Mouse (Mus musculus) kidney, embryonic 14.5 days (tissue): Measurements from ENCODE around the gene Gpc6. TPM values are rescaled to one million over a fixed set of nuclear protein-coding genes. Genes with fewer than 3 reads are reported as not detected.

Experiments
- ATAC-seq: fragments of 200-750 bp; cut with Nextera tagmentation; 2 replicates; pipeline ENCODE4 v1.8.0; 2017; ENCODE audit warnings: moderate number of reproducible peaks, mild to moderate bottlenecking, moderate TSS enrichment, moderate library complexity; ENCODE audit not compliant: low FRiP score, low TSS enrichment
- H3K27ac ChIP-seq: fragments of 300-500 bp; sonication (generic); 2 replicates; pipeline ENCODE4 v1.5.1; 2014; ENCODE audit warnings: low read depth, mild to moderate bottlenecking, low read length, moderate library complexity, mixed read lengths
- H3K27me3 ChIP-seq: fragments of 300-500 bp; sonication (generic); 2 replicates; pipeline ENCODE4 v1.6.1; 2014; ENCODE audit warnings: mild to moderate bottlenecking, low read length; ENCODE audit not compliant: control insufficient read depth, insufficient read depth
- H3K36me3 ChIP-seq: fragments of 300-500 bp; sonication (generic); 2 replicates; pipeline ENCODE4 v1.6.1; 2014; ENCODE audit warnings: low read length, mixed read lengths; ENCODE audit not compliant: control insufficient read depth, insufficient read depth
- H3K4me1 ChIP-seq: fragments of 300-500 bp; sonication (generic); 2 replicates; pipeline ENCODE4 v1.6.1; 2014; ENCODE audit warnings: low read length, mixed read lengths; ENCODE audit not compliant: control insufficient read depth, insufficient read depth
- H3K4me2 ChIP-seq: fragments of 300-500 bp; sonication (generic); replicated peaks from 2 replicates; pipeline ENCODE4 v1.6.1; 2014; ENCODE audit warnings: low read depth, mild to moderate bottlenecking, low read length
- H3K4me3 ChIP-seq: fragments of 300-500 bp; sonication (generic); 2 replicates; pipeline ENCODE4 v1.5.1; 2014; ENCODE audit warnings: mild to moderate bottlenecking, low read length
- H3K9ac ChIP-seq: fragments of 300-500 bp; sonication (generic); 2 replicates; pipeline ENCODE4 v1.6.1; 2014; ENCODE audit warnings: low read depth, mild to moderate bottlenecking, low read length, moderate library complexity
- H3K9me3 ChIP-seq: fragments of 300-500 bp; sonication (generic); 2 replicates; pipeline ENCODE4 v1.6.1; 2016; ENCODE audit warnings: low read length; ENCODE audit not compliant: control insufficient read depth
- WGBS: fragments of 180-500 bp; shearing (Covaris S2); extraction: QIAGEN DNeasy Blood & Tissue Kit; methylation state at CpG from one replicate; pipeline ENCODE4 v1.1.7; 2014; 5-methylcytosine and 5-hydroxymethylcytosine counted together
- polyA plus RNA-seq: library from polyadenylated mRNA; unstranded; fragments of >200 nt; fragmentation: Nextera tagmentation; extraction: Ambion mirVana; gene quantifications from 2 replicates; pipeline ENCODE4 v1.2.1, GENCODE M21; 2014

The Gpc6 gene
- polyA plus RNA-seq, 1 experiment from 2014 or later = 71.8 TPM

DNA sequence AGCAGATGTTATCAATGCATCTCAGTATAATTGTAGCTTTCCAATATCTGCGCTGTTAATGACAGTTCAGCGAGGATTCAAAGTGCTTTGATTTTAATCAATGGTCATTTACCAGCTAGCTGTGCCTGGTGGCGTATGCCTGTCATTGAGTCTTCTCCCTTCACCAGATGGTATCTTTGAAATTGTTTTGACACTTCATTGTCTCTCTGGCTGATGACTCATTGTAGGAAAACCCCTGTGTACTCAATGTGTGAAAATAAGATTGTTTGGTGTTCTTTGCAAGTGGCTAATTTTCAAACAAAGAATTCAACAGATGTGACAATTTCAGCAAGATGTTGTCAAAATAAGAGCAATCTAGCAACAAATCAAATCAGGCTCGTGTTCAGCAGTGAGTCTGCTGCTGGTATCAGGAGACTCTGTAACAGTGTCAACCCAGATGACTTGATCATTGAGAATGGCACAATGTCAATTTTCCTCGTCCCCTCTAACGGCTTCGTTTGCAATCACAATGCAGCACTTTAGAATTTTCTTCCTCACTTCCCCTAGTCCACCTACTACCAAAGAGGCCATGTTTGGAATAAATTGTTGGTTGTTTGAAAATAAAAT lies 631.7 kb downstream of the Gpc6 start:
- Histone ChIP-seq H3K27ac (no peak overlapping the region), H3K9me3 (no peaks in the 10 kb centered on the region), H3K4me1 (no peaks in the 10 kb centered on the region), H3K4me3 (no peak overlapping the region), H3K27me3 (no peaks in the 10 kb centered on the region), H3K36me3 (no peaks in the 10 kb centered on the region), H3K4me2 (no peak overlapping the region), H3K9ac (no peak overlapping the region)
- WGBS = 83% methylated on average over 7 of the region's 7 CpGs
- no peak for ATAC-seq

DNA sequence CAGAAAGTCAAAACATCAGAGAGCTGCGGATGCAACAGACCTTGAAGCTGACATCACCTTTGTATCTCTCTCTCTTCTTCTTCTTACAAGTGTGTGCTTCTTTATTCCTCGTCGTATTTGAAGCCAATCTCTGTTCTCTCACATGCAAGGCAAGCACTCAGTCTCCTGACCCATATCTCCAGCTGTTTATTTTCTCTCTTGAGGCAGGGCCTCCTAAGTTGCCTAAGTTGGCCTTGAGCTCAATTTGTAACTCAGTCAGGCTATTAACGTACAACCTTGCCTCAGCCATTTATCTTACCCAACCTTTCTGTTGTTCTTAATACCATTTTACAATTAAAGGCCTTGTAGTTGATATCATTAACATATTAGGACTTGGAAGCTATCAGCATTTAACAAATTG lies 637.0 kb downstream of the Gpc6 start:
- Histone ChIP-seq H3K27ac (no peak overlapping the region), H3K9ac (no peak overlapping the region), H3K9me3 (no peaks in the 10 kb centered on the region), H3K36me3 (no peaks in the 10 kb centered on the region), H3K27me3 (no peaks in the 10 kb centered on the region), H3K4me3 (no peak overlapping the region), H3K4me2 (no peak overlapping the region), H3K4me1 (no peaks in the 10 kb centered on the region)
- 86% methylated on average over 4 of the region's 4 CpGs for WGBS
- ATAC-seq = no peak

DNA sequence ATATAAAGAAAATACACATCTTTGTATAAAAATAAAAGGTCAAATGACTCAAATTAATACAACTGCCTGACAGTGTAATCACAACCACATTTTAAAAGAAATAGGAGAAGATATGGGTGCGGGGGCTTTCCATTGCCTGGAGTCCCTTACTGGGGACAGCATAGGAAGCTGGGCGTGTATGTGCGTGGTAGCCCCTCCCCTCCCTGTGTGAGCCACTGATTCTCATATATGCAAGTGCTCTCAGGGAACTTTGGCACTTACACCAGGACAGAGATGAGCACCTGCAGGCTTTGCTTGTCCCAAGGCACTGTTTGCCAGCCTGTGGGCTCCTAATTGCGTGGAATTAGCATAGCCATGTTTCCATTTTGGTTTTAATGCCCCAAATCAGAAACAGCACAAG lies 644.2 kb downstream of the Gpc6 start:
- no peak overlapping the region for H3K9ac ChIP-seq
- no peaks in the 10 kb centered on the region for H3K27me3 ChIP-seq
- no peaks in the 10 kb centered on the region for H3K4me1 ChIP-seq
- H3K27ac ChIP-seq = no peak overlapping the region
- H3K4me3 ChIP-seq = no peak overlapping the region
- no peak for ATAC-seq
- WGBS = 88% methylated on average over 4 of the region's 4 CpGs
- H3K36me3 ChIP-seq = no peaks in the 10 kb centered on the region
- H3K4me2 ChIP-seq = no peak overlapping the region
- no peaks in the 10 kb centered on the region for H3K9me3 ChIP-seq

DNA sequence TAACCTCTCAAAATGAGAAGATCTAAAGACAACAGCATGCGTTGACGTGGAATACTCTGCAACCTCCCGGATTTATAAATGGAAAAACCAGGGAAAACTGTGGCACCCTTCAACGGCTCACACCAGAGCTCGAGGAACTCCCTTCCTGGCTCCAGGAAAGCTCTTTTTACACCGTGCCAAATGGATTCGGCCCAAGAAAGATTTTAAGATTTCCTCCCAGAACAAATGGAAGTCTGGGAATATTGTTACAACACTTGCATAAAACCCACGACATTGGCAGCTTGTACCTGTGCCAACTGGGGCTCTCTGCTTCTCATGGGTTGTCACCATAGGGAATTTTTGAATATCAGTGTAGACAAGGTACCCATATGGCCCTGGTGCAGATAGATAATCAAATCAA lies 647.1 kb downstream of the Gpc6 start:
- Histone ChIP-seq H3K9ac (no peak overlapping the region), H3K4me3 (no peak overlapping the region), H3K4me2 (no peak overlapping the region), H3K4me1 (no peaks in the 10 kb centered on the region), H3K27ac (no peak overlapping the region), H3K36me3 (no peaks in the 10 kb centered on the region), H3K9me3 (no peaks in the 10 kb centered on the region), H3K27me3 (no peaks in the 10 kb centered on the region)
- ATAC-seq = no peak
- WGBS = 87% methylated on average over 8 of the region's 8 CpGs

DNA sequence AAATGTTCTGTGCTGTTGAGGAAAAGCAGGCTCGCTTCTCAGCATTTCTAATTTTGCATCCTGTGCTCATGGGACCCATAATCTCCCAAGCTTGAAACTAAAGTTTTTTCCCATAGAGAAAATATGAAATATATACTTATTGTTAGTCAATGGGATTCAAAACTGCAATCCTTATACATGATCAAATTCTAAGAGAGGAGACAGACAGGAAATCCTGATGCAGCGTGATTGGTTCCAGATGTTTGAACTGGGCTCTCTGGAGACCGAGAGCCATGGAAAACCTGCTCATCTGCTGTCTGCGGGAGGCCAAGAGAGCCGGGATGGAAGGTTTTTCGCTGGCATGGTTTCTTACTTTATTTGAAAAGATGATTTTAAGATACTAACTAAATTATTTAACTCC lies 649.1 kb downstream of the Gpc6 start:
- no peaks in the 10 kb centered on the region for H3K4me1 ChIP-seq
- no peaks in the 10 kb centered on the region for H3K27me3 ChIP-seq
- H3K9ac ChIP-seq = no peak overlapping the region
- no peaks in the 10 kb centered on the region for H3K9me3 ChIP-seq
- WGBS = 87% methylated on average over 6 of the region's 6 CpGs
- ATAC-seq = no peak
- H3K27ac ChIP-seq = no peak overlapping the region
- no peak overlapping the region for H3K4me2 ChIP-seq
- no peak overlapping the region for H3K4me3 ChIP-seq
- no peaks in the 10 kb centered on the region for H3K36me3 ChIP-seq

DNA sequence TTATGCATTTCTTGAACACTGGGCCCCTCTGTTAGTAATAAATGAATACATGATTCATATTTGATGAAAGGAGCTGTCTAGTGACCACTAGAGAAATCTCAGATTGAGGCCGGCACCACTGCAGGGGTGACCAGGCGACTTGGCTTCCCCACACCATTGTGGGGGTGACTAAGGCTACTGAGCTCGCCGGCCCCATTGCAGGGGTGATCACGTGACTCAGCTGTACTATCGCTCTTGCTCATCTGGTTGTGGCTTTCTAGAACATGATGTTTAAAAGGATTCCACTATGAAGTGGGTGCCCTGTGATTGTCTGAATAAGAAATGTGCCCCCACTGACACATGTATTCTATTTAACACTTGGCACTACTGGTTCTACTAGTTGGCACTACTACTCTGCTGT lies 656.6 kb downstream of the Gpc6 start:
- Histone ChIP-seq H3K4me1 (no peaks in the 10 kb centered on the region), H3K4me2 (no peak overlapping the region), H3K27me3 (no peaks in the 10 kb centered on the region), H3K9me3 (no peaks in the 10 kb centered on the region), H3K27ac (no peak overlapping the region), H3K9ac (no peak overlapping the region), H3K4me3 (no peak overlapping the region), H3K36me3 (no peaks in the 10 kb centered on the region)
- WGBS = 88% methylated on average over 6 of the region's 6 CpGs
- no peak for ATAC-seq

DNA sequence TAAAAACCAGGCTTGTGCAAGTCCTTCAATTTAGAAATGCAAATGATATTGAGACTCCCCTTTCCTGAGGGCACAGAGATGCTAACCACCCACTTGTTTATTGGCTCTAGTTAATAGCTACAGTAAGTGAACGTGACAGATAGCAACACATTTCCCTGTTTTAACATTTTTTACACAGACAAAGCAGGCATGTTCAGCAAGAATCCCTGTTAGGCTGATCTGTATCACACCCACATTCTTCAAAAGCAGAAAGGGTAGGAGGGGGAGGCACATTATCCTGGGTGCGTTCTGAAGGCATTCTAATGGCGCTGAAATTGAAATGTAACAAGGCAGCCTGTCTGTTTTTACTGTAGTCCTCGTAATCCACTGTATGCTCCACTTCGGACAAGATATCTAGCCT lies 674.6 kb downstream of the Gpc6 start:
- Histone ChIP-seq H3K4me3 (no peak overlapping the region), H3K4me1 (0 out of 2 replicates have a peak, but pooled peaks cover 2% of the 10 kb centered on the region), H3K9me3 (no peaks in the 10 kb centered on the region), H3K9ac (no peak overlapping the region), H3K27ac (no peak overlapping the region), H3K36me3 (no peaks in the 10 kb centered on the region), H3K4me2 (no peak overlapping the region), H3K27me3 (no peaks in the 10 kb centered on the region)
- WGBS = 74% methylated on average over 5 of the region's 5 CpGs
- ATAC-seq = no peak

DNA sequence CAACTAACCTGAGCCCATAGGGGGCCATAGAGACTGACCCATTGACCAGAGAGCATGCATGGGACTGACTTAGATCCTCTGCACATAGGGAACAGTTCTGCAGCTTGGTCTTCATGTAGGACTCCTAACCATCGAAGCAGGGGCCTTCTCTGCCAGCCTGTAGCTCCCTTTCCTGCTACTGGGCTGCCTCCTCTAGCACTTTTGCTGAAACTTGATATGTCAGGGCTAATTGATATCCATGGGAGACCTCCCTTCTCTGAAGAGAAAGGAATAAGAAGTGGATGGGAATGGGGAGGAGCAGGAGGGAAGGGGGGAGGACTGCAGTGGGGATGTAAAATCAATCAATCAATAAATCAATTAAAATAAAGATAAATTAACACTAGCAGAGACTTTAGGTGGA lies 678.7 kb downstream of the Gpc6 start:
- peak; percentile 57; the same call in 1 of the 2 replicates for ATAC-seq
- no peaks in the 10 kb centered on the region for H3K9me3 ChIP-seq
- 0 out of 2 replicates have a peak, but pooled peaks cover 2% of the 10 kb centered on the region for H3K4me1 ChIP-seq
- no peak overlapping the region for H3K4me3 ChIP-seq
- no peaks in the 10 kb centered on the region for H3K27me3 ChIP-seq
- no peak overlapping the region for H3K9ac ChIP-seq
- H3K4me2 ChIP-seq = no peak overlapping the region
- H3K36me3 ChIP-seq = no peaks in the 10 kb centered on the region
- WGBS = 24% methylated on average over 1 of the region's 1 CpGs
- H3K27ac ChIP-seq = no peak overlapping the region

DNA sequence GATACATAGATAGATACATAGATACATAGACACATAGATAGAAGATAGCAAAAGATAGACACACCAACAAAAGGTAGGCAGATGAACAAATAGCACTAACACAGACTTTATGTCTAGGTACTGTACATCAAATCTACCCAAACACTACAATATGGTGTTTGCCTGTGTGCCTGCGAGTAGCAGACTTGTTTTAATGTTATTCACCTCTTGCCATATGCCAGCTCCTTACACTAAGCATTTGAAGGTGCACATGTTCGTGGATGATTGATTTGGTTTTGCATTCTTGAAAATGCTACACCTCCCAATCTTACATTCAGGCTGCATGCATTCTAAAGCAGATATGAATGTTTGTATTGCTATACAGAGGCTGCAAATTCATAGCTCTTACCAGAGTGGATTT lies 680.6 kb downstream of the Gpc6 start:
- 71% methylated on average over 2 of the region's 2 CpGs for WGBS
- 0 out of 2 replicates have a peak, but pooled peaks cover 2% of the 10 kb centered on the region for H3K4me1 ChIP-seq
- H3K9me3 ChIP-seq = no peaks in the 10 kb centered on the region; the same call in 1 of the 2 replicates
- H3K27me3 ChIP-seq = no peaks in the 10 kb centered on the region
- H3K36me3 ChIP-seq = no peaks in the 10 kb centered on the region
- no peak overlapping the region for H3K27ac ChIP-seq
- no peak overlapping the region for H3K4me3 ChIP-seq
- H3K9ac ChIP-seq = no peak overlapping the region
- no peak overlapping the region for H3K4me2 ChIP-seq
- no peak for ATAC-seq
